Mouse (Mus musculus): ENCODE results near the gene Atoh8.

The Atoh8 gene

DNA sequence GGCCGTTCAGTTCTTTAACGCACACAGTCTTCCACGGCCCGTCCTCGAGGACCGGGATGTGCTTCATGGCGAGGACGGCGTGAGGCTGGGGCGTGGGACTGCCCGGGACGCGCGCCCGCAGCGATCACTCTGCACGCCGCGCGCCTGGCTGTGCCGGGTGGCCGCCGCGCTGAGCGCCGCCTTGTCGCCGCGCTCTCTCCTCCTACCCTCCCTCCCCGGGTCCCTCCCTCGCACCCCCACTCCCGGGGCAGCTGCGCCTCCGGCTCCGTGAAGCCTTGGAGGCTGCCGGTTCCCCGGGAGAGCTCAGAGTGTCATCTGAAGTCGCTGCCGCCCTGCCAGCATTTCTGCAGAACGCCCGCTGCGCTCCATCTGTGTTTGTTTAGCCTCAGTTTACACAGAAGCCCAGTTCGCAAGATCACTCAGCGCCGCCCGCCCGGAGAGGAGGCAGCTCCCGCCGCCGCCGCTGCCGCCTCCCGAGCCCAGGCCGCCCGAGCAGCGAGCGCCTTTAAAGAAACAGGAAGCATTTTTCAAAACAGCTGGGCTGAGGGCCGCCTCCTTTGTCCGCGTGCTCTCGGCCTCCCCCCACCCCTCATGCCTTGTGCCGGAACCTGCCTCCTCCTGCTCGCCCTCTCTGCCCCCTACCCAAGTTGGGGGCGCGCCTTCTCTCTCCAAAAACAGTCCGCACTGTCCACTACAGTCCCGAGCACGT is at the start of gene Atoh8:
TSS of gene Atoh8 (minus strand) at position 480 of the 709 bp plus-strand sequence.
- peak; percentile 76 to 77 for DNase-seq

DNA sequence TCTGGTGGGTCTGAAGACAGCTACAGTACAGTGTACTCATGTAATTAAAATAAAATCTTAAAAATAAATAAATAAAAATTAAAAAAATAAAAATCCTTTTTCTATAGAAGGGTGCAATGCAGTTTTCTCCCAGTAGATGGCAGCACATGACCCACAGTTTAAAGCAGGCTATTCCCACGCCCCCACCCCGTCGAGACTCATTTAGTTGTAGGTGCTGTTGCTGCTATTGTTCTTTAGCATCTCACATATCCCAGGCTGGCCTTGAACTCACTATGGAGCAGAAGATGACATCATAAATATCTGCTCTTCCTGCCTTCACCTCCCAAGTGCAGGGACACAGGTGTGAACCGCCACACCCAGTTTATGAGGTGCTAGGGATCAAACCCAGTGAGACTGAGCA is 48.5 kb upstream of the Atoh8 start:
- peak in 1 of 2 experiments; percentile 60 for DNase-seq

DNA sequence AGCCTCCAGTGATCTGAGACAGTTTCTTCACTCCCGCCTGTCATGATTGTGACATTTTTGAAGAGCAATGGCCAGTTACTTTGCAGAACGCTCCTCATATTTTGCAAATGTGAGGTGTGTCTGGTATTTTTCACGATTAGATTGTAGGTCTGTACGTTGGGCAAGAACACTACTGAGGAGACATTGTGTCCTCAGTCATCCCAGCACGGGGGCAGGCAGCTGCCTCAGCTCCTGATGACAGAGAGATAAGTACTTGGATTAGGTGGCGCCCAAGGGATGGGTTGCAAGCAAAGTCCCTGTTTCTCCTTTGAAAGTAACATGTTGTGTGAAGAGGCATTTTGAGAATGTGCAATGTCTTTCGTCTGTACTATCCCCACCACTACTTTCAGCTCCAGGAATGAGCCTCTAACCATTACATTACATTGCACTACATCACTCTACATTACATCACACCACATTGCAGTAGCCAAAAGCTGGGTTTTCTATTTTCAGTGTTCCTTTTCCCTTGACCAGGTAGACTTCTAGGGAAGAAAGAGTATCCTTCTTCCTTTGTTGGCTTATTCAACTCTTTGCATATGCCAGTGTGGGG is 45.1 kb upstream of the Atoh8 start:
- DNase-seq, result no peak

DNA sequence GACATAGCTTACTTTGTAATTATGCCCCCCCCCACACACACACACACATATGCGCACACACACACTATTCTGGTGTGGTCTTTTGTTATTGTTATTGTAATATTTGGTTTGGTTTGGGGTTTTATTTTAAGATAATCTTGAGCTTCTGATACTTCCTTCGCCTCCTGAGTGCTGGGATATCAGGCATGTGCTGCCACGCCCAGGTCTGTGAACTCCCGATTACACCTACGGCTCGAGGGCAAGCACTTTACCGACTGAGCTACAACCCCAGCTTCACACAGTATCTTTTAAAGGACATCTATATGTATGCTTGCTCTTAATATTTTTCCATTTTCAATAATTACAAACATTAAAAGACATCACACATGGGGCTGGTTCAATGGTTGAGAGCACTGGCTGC is 44.1 kb upstream of the Atoh8 start:
- DNase-seq, result no peak

DNA sequence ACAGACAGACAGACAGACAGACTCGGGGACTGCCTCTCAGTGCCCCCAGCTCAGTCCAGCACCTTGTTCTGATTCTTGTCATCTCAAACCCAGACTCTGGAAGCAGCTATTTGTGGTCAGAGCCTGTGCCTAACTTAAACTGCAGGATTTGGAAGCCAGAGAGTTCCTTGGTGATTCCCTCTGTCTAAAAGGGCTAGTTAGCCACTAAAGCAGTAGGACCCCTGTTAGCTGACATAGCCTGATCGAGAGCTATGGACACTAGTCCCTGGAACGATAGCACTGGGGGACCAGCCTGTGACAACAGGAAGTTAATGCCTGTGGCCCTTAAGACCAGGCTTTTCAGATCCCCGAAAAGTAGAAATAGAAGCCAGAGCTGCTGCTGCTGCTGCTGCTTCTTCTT is 43.5 kb upstream of the Atoh8 start:
- DNase-seq, result no peak

DNA sequence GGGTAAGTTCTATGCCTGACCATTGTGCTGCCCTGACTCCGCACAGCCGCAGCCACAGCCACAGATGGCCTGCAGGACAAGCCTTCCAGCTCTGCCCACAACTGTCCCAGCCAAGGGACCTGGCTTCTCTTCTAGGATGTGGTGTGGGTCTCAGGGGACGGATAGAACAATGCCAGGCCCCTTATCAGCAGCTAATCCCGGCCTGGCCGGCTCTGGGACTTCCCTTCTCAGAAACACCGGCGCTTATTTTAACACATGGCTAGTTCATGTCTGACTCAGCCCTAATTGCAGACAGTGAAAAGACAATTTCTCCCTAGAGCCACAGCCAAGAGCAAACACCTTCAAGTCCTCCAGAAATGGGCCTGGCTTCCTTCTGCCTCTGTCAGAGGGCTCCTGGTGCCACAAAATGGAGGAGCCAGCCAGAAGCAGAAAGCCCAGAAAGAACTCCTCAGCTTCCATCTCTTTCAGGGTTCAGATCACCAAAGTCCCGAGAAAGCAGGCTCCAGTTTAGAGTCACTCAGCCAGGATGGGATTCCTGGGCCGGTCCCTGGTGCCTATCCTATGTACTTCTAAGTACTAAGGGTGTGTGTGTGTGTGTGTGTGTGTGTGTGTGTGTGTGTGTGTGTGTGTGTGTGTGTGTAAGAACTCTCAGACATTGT is 42.3 kb upstream of the Atoh8 start:
- peak in 1 of 2 experiments; percentile 56 for DNase-seq

DNA sequence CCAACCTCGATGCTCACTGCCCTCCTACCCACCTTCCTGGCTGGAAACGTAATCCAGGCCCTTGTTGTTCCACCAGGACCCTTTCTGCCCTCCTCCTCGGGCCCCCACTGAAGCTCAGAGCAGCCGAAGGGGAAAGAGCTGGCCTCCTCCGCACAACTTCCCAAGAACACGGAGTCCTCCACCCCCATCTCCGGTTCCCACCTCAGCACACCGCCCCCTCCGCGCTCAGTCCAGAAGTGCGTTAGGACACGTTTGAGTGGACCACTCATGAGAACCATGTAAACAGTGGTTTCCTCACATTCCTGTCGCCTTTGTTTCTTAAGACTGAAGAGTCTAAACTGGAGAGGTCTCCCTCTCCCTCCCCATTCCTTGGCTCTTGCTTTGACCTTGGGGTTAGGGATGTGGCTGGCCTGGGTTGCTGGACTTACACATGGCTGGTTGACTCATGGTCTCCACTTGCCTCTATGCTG is 41.6 kb upstream of the Atoh8 start:
- DNase-seq, result peak; percentile 87 to 91

DNA sequence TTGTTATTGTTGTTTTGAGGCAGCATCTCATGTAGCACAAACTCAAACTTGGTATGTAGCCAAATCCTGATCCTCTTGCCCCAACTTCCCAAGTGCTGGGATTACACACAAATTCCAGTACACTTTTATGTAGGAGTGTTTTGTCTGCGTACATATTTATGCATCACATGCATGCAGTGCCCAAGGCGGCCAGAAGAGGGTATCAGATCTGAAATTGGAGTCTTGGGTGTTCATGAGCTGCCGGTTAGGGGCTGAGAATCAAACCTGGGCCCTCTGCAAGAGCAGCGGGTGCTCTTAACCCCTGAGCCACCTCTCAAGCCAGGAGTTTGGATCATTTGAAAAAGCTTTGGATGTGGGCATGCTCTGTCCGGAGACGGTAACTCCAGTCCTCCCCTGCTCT is 40.8 kb upstream of the Atoh8 start:
- DNase-seq, result peak in 1 of 2 experiments; percentile 54

DNA sequence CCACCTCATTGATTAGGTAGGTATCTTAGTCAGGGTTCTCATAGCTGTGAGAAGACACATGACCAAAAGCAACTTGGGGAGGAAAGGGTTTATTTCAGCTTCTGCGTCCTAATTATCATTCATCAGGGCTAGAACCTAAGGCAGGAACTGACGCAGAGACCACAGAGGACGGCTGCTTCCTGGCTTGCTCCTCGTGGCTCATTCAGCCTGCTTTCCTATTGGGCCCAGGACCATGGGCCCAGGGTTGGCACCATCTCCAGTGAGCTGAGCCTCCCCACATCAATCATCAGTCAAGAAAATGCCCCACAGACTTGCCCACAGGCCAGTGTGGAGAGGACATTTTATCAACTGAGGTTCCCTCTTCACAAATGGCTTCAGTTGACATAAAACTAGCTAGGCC is 40.1 kb upstream of the Atoh8 start:
- no peak for DNase-seq

DNA sequence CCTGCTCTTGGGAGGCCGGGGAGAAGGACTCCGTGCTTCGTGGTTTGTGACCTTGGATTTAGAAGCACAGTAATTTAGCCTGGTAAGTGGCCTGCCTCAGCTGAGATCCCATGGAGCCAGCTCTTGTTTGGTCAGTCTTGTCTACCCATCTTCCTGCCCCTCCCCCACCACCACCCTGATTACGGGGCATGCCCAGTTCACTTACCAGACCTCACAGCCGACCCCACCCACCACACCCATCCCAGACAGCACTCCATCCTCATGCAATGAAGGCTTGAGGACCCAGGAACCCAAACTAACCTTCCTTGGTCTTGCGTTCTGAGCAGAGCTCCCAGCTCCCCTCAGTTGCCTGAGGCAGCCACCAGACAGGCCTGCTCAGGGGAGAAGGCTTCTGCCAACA is 37.8 kb upstream of the Atoh8 start:
- DNase-seq, result no peak

DNA sequence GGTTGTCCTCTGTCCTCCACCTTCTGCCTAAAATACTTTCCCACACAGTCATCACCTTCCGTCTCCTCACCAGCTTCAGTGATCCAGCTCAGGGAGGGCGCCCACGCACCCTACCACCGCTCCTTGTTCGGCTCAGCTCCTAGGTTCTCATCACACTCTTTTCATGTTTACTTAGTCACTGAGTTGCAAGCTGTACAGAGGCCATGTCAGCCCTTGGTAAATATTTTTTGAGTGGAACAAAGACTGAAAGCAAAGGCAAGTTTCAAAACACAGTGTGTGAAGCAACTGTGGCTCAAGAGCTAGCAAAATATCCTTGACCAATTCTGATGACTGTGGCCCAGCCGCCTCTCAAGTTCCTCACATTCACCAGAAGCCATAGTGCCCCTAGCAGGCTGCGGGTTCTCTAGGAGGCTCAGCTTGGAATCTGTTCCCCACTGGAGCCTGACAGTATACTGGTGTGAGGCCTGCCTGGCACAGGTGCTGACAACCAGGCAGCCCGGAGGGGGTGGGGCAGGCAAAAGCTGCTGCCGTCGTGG is 36.9 kb upstream of the Atoh8 start:
- DNase-seq, result peak; percentile 84 to 90

DNA sequence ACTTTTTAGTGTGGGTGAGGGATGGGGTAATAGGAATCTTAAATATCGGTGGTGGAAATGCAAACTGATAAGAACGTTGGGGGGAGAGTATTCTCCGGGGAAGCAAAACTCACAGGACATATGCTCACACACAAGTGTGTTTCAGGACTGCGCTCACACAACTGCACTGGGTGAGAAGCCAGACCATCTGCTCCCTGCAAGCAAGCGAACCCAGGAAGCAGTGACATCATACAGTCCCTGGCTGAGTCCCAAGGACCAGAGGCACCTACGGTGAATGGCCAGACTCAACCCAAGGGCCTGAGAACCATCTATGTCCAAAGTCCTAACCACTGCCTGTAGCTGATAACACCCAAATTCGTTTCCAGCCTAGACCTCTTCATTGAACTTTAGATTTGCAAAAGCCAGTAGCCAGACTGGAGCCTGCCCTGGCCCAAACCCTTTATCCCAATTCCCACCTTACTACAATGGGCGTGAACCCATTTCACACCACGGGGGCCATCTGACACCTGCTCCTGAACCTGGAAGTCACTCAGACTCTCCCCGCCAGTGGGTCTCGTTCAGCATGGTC is 35.7 kb upstream of the Atoh8 start:
- DNase-seq, result no peak

DNA sequence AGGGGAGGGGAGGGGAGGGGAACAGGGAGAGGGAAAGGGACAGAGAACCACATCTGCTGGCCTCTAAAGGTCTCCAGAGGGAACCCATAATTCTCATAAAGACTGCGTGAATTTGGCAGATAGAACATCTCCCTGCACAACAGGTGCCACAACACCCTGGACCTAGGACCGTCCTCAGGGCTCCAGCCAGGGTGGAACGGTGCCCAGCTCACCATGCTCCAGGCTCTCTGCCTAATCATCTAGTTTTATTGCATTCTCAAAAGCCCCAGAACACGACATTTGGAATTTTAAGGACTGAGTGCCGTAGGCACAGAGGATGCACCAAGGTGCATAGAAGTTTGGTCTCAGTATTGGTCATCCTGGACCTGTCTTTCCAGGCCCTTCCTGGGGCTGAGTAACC is 34.9 kb upstream of the Atoh8 start:
- no peak for DNase-seq

DNA sequence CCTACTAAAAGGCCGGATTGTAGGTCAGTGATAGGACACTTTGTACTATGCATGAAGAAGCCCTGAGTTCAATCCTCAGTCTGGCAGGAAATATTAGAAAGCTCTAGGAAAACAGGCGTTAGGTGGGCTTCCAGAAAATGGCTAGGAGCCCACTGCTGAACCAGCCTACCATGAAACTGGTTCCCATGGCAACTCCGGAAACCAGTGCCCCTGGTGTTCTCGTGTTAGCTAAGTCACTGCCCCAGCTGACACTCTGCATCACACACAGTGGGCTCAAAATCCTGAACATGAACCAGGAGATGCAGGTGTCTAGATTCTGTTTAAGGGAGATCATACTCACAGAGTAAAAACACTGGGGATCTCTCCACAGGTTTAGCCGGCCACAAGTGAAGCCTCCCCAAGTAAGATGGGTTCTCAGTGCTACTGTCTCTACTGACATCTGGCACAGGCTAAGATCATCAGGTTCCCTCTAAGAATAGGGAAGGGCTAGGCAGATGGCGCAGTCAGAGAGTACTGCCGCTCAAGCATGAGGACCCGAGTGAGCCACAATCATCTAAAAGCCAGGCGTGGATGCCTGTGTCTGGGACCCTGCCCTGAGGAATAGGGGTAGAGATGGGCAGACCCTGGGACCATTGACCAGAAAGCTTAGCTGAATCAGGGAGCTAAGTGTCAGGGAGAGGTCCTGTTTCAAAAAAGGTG is 32.9 kb upstream of the Atoh8 start:
- no peak for DNase-seq

DNA sequence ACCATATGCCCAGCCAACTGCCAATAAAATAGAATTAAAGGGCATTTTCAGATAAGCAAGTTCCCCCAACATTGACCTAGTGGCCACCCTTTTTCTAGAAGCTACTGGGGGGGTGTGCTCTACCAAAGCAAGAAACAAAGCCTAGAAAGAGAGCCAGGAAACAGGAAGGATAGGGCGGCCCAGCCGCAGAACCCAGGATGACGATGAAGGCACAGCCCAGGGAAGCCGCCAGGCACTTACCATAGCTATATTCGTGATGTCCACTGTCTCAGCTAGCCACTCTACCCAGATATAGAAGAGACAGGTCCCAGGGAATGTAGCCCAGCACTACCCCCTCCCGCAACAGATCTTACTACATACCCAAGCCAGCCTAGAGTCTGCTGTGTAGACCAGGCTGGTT is 30.3 kb upstream of the Atoh8 start:
- peak; percentile 53 to 58 for DNase-seq

DNA sequence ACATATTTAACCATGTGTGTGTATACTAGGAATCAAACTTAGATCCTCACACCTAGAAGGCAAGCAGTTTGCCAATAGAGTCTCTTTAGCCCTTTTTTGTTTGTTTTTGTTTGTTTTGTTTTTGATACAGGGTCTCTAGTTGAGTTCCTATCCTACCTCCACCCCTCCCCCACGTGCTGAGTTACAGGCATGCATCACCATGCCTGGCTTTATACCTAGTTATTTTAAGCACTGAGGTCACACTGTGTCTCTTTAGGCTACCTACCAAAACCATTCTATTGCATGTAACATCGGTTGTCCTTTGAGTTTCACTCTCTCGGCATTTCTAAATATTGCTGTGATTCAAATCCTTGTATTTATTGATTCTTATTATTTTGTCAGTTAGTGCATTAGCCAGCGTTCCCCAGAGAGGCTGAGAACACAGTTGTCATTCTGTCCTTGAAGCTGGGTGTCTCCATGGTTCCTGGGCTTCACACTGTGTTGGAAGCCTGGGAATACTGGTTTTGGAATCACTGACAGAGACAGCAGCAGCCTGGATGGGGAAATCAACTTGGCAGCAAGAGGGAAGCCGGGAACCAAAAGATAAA is 28.4 kb upstream of the Atoh8 start:
- no peak for DNase-seq

DNA sequence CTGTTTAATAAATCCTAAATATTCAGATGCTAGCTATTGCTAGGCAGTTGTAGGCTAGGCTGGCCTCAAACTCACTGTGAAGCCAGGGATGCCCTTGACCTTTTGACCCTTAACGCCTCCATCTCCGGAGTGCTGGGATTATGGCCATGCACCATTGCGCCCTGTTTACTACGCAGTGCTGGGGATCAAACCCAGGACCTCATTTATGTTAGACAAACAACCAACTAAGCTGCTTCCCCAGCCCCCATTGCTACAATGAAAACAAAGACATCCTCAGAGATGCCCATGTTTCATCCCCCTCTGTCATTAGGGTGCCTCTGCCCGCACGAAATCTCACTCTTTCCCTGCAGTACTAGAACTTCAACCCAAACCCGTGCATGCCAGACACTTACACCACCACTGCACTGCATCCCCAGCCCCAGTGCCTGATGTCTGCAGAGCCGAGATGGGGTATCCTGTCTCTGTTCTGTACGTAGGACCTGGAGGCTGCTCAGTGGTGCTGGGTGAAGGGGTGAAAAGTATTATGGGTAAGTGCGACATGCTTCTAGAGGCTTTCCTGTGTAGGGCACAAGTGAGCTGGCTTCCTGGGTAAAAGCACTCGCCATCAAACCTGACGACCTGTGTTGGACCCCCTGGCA is 26.4 kb upstream of the Atoh8 start:
- DNase-seq, result no peak

DNA sequence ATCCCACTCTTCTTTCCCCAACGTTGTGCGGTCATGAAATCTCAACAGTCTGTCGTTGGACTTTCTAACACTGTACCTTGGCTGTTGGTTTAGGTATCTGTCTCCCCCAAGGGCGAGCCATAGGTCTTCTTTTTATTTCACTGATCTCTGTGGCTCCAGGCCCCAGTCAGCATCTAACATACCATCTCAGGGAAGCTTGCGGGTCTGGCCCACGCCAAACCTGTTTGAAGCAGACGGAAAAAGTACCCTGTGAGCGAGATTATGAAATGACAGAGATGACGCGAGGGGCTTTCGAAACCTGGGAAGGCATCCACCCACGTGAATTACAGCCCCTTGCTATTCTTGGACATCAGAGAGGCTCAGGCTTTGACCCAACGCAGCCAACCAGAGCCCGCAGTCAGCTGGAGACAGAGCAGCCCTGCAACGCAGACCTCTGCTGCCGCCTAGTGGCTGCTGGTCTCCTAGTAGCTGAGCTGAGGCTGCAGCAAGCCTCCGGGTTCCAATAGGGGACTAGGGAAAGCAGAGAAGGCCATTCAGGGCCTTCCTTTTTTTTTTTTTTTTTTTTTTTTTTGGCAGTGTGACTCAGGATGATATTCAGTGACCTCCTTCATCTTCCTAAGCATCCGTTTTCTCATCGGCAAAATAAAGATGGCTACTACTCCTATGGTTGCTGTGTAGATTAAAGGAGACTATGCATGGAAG is 25.8 kb upstream of the Atoh8 start:
- peak; percentile 86 to 91 for DNase-seq

DNA sequence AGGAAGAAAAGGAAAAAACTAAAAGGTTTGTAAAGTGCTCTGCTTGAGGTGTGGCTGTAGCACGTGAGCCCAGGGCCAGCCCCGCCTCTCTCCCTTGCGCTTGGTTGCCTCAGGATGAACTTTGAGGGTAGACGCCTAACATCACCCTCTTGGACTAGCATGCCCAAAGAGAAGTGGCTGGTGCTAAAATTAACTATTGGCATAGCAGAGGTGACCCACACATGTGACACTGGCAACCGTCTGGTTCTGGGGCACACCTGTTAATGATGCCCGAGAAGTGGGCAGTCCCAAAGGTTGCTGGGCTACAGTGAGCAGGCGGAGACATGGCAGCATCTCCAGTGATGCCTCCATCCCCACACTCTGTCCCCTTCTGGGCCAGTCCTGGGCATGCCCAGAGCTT is 24.1 kb upstream of the Atoh8 start:
- peak in 1 of 2 experiments; percentile 60 for DNase-seq

DNA sequence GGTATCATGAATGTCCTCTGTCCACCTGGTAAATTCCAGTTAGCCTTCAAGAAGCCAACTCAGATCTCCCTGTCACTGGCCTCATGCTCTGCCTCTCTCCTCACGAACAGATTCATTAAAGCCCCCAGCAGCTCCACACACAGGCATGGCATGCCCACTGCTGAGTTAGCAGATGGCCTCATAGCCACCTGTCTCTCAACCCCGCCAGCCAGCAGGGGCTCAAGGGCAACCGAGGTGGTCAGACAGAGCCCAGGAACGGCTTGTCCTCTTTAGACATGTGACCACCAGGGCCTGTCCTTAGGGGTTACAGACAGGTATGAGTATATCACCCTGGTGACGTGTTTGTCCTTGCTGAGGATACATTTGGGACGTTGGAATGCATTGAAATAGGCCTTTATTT is 19.9 kb upstream of the Atoh8 start:
- no peak for DNase-seq

DNA sequence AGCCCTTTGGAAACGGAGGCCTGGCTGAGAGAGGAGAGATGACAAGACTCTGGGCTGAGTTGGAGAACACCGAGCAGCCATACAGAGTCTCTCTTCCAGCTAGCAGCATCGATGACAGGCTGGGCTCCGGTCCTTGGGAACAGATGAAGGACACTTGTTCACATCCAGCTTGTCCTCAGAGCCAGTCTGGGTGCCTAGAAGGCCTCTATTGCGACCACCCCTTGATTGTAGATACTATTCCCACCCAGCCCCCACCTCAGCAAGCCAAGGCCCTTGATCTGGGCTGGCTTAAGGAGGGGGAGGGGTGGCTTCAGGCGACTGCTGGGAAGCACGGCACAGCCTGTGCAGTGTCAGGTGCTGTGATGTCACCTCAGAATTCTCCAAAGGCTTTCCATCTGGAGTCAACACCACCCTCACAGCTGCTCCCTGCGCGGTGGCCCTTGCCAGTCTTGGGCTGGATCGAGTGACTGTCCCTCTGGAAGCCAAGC is 19.3 kb upstream of the Atoh8 start:
- no peak for DNase-seq
